Mouse (Mus musculus): ENCODE measurements around the gene Adam8. TPM values are rescaled to one million over a fixed set of nuclear protein-coding genes. Genes with fewer than 3 reads are reported as not detected.

Gene Adam8
- total RNA-seq, 2 experiments from 2014 or later = 0.74 to 0.89 TPM

DNA sequence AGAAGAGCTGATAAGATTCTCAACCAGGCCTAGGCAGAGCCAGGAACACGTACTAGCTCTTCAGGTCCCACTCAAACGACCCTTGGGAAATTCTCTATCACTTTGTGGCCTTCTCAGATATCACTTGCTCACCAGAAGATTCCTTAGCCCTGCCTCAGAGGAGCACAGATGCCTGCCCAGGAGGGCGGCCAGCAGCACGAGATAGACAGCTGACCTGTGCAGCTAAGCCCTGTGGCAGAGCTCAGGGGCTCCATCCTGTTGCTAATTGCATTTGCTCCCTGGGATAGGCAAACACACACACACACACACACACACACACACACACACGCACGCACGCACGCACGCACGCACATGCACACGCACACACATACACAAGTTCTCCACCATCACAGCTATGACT, 10.3 kb downstream of the Adam8 start:
- no peak for DNase-seq
- intact Hi-C loops (cut with DNase I) = no loop called here

DNA sequence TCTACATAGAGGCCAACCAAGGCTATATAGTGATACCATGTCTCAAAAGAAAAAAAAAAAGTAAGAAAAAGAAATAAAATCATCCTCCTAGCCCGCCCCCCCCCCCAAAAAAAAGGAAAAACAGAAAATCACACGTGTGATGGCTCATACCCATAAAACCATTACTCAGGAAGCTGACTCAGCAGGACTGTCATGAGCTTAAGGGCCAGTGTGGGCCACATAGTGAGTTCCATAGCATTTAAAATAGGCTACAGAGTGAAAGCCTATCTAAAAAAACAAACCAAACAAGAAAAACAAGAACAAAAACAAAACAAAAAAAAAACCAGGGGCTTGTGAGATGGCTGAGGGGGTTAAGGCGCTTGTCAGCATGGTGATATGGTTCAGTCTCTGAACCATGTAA, 11.6 kb downstream of the Adam8 start:
- DNase-seq = no peak
- intact Hi-C loops (cut with DNase I) = no loop called here

DNA sequence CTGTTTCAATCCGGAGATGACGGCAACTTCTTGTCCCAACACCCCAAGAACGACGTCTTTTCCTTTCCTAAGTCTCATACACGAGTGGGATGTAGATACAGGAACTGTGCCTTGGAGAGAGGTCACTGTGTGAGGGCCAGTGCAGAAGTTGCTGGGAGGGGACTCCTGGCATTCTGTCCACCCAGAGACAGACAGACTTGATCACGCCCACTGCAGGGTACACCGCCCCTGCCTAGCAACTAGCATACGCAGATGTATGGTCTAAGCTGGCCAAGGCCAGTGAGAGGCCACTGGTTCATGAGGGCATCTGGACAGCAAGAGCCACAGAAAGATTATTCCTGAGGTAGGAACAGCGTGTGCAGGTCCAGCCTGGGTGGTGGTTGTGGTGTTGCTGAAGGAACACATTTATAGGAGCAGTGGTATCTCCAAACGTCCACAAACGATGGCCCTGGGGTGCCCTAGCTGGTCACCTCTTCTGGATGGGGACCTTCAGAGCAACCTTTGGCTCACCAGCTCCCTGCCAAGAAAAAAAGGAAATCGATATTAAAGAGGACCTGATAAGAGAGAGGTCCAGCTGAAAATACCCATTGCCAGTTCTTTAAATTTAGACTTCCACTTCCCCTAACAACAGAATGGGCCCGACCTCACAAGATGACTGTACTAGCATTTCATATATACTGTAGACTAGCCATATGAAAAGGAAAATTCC, 13.2 kb downstream of the Adam8 start:
- DNase-seq = no peak

DNA sequence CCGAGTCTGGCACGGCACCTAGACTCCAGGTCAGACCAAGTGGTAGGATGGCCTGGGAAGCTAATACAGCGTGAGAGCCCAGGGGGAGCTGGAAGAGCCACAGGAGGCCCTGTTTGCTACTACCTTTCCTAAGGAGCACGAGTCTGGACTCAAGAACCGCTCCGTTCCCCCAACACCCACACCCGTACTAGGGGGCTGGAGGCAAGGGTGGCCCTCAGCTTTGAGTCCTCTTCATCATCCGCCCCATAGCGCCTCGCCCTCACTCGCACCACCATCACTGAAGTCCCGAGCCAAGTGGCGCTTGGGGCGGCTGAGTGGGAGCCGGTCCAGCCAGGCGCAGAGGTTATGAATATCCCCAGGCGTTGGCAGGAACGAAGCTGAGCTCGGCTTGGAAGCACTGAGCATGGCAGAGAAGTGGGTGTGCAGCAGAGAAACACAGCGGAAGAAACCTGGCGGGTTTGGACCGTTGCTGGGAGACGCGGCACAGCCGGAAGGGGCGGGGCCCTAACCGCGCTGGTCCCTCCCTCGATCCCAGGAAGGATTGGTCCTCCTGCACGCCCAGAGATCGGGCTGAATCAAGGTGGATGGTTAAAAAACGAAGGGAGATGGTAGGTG, 14.0 kb downstream of the Adam8 start, which contains the start of gene 6430531B16Rik:
Gene 6430531B16Rik, minus strand, starts transcription at position 478 of the 615 bp plus-strand sequence.
- DNase-seq = peak; percentile 68 to 70
- intact Hi-C loops (cut with DNase I) = loop anchor here (5.0 kb wide), 1 partner anchor 164 kb away; no protein-coding TSS in a partner anchor

More for the DNA sequence above, 13.2 kb downstream of the Adam8 start:
- intact Hi-C loops (cut with DNase I) = loop anchor here (5.0 kb wide), 1 partner anchor 163 kb away; no protein-coding TSS in a partner anchor

DNA sequence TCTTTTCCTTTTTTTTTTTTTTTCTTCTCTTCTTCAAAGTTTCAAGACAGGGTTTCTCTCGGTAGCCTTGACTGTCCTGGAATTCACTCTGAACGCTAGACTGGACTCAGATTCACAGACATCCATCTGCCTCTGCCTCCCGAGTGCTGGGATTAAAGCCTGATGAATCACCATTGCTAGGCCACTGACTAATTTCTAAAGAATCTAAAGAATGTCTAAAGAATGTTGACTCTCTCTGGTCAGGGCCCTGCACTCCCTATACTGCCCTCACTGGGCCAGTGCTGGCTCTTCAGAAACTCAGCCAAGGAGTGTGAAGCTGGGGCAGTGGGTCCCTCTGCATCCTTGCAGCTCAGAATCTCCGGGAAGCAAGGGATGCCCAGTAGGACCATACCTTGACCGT, 16.9 kb downstream of the Adam8 start:
- intact Hi-C loops (cut with DNase I) = loop anchor here (5.0 kb wide), 1 partner anchor 167 kb away; no protein-coding TSS in a partner anchor
- no peak for DNase-seq

DNA sequence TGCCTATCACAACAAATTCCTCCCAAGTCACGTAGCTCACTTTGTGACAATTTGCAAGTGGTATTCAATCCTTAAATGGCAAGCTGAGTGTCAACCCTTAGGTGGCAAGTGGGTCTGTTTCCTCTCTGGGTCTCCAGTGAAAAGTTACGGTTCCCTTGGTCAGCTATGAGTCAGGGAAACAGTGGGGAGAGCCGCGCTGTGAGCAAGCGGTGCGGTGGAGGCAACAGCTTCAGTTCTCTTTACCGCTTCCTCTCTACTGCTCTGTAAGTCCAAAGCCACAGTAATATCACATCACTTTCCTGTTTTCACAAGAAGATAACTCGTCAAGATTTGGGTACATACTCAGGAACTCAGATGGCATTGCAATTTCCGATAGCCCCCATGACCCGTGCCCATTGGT, 18.1 kb downstream of the Adam8 start:
- DNase-seq = no peak
- intact Hi-C loops (cut with DNase I) = no loop called here

- intact Hi-C loops (cut with DNase I) = no loop called here
- DNase-seq = no peak
These were observed 19.4 kb downstream of the Adam8 start for GRCm38 (mm10) chr7:139972923-139973331.

GRCm38 (mm10) chr7:139971436-139971835, 20.9 kb downstream of the Adam8 start:
- intact Hi-C loops (cut with DNase I) = loop anchor here (2.0 kb wide), 1 partner anchor 91 kb away; no protein-coding TSS in a partner anchor
- DNase-seq = no peak

GRCm38 (mm10) chr7:139970979-139971378, 21.4 kb downstream of the Adam8 start:
- intact Hi-C loops (cut with DNase I) = loop anchor here (2.0 kb wide), 1 partner anchor 92 kb away; no protein-coding TSS in a partner anchor
- DNase-seq = no peak

GRCm38 (mm10) chr7:139970216-139970919, 22.0 kb downstream of the Adam8 start:
- no peak for DNase-seq
- intact Hi-C loops (cut with DNase I) = loop anchor here (2.0 kb wide), 1 partner anchor 92 kb away; no protein-coding TSS in a partner anchor

- intact Hi-C loops (cut with DNase I) = loop anchor here (2.0 kb wide), 2 partner anchors 25 to 93 kb away; no protein-coding TSS in a partner anchor
- DNase-seq = peak; percentile 69 to 71
These were observed 22.8 kb downstream of the Adam8 start for GRCm38 (mm10) chr7:139969348-139970130.

DNA sequence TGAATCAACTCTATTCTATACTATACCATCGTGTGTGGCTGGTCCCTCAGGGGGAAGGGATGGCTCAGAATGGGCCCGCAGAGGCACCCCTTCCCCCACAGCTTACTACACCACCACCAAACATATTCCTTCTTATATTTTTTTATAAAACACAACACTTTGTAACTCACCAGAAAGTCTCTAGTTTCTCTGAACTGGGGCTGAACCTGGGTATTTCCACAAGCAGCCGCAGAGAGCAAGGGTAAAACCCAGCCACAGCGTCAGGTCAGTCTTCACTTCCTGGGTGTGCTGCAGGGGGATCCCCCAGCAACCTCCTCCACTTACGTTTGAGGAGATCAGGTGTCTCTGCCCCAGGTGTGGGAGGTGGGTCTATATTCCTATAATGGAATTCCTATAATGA, 23.9 kb downstream of the Adam8 start:
- intact Hi-C loops (cut with DNase I) = loop anchor here (2.0 kb wide), 1 partner anchor 26 kb away; no protein-coding TSS in a partner anchor
- DNase-seq = no peak

- intact Hi-C loops (cut with DNase I) = no loop called here
- DNase-seq = no peak
These were observed 25.2 kb downstream of the Adam8 start for GRCm38 (mm10) chr7:139967175-139967574.

DNA sequence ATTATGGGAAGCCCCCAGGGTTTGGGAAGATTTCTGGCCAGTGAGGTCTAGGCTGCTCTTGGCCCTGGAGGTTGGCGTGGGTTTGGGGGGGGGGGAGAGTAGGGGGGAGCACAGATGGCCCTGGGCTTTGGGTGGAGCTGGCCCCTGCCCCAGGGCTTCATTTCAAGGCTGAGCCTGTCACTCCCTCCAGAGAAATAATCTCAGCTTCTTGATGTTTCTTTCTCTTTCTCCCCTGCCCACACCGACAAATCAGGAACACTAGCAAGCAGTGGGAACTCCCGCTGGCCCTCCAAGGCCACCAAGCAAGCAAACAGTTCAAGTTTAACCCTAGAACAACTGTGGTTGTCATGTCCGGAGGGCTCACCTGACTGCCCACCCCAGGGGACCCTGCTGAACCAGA, 28.5 kb downstream of the Adam8 start:
- intact Hi-C loops (cut with DNase I) = no loop called here
- no peak for DNase-seq

GRCm38 (mm10) chr7:139961141-139961540, 31.2 kb downstream of the Adam8 start:
- intact Hi-C loops (cut with DNase I) = no loop called here
- no peak for DNase-seq

GRCm38 (mm10) chr7:139957958-139958357, 34.4 kb downstream of the Adam8 start:
- no peak for DNase-seq
- intact Hi-C loops (cut with DNase I) = no loop called here

- intact Hi-C loops (cut with DNase I) = no loop called here
- no peak for DNase-seq
These were observed 34.9 kb downstream of the Adam8 start for GRCm38 (mm10) chr7:139957437-139957836.

DNA sequence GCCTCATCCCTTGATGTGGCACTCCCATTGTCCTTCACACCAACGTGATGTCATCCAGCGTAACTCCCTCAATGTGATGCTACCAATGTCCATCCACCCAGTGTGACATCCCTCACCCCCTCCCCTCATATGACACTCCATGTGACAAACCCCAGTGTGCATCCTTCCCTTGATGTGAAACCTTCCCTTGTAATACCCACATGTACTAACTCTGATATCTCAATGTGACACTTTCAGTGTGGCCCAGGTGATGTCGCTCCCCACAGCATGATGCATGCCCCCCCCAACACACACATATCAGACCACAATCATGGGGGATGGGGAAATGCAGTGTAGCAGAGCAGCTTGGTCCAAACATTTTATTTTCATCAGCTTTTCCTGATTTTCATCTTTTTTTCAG, 35.7 kb downstream of the Adam8 start:
- DNase-seq = no peak
- intact Hi-C loops (cut with DNase I) = no loop called here

DNA sequence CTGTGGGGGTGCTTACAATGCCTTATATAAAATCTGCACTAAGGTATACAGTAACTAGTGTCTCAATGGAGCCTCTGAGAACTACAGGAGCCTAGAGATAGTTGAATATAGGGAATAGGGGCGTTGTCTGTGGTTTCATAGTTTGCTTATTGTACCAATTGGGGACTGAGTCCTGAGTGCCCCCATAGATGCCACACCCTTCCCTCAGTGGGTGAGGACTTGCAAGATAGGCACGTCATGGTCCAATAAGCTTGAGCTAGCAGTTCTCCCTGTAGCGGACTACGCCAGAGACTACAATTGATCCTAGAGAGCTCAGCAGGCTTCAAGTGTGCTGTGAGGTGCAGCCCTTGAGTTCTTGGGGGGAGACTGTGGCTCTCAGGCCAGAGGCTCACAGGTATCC, 36.9 kb downstream of the Adam8 start:
- no peak for DNase-seq
- intact Hi-C loops (cut with DNase I) = no loop called here

- no peak for DNase-seq
- intact Hi-C loops (cut with DNase I) = no loop called here
These were observed 40.2 kb downstream of the Adam8 start for GRCm38 (mm10) chr7:139951991-139952633.

Data from gastrocnemius, postnatal 36 days (tissue).